In the genomic region with DNA sequence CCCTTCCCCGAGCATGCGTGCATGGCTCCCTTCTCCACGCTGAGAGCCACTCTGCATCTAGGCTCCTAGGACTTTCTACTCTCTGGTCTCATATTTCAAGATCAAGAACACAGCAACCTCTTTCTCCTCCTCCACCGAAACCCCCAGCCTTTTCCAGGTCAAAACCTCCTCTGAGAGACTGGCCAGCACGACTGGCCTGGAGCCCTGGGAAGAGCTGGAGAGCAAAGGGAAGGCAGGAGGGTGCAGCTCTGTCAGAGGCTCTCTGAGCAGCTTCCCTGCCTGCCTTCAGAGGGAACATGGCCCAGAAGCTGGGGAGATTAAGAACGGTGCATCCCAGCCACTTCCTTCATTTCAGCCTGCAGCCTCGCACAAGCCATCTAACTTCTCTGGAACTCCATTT, we compare ENCODE assay signal across 11 mouse cellular contexts. TPM values are rescaled to one million over a fixed set of nuclear protein-coding genes. Genes with fewer than 3 reads are reported as not detected.
DNase-seq lines count a peak whose midpoint lies in the region; ATAC-seq lines count a peak whose summit lies in the region.
"Had no signal": no experiment of that assay in that cellular context is flagged by ENCODE, and none has a peak within 500 bp of the region (broad histone marks: within the 10 kb centered on the region; RNA-seq: fewer than 3 reads in every experiment).

No protein-coding gene starts in this region.

- H3K36me3 ChIP-seq in hindbrain, embryonic 10.5 days: peaks cover 30% of the 10 kb centered on the region
- H3K36me3 ChIP-seq in hindbrain, embryonic 11.5 days (ENCODE audit: control insufficient read depth, insufficient read depth, low read length): no peaks in the 10 kb centered on the region
- H3K36me3 ChIP-seq in hindbrain, embryonic 15.5 days: no peaks in the 10 kb centered on the region
- no peaks in the 10 kb centered on the region for H3K36me3 ChIP-seq in neural tube, embryonic 14.5 days (ENCODE audit: control insufficient read depth, insufficient read depth, low read length)
- H3K36me3 ChIP-seq: intestine, embryonic 15.5 days had no signal

- WGBS in hindbrain, embryonic 10.5 days: 66% methylated on average over 7 of the region's 7 CpGs
- 65% methylated on average over 7 of the region's 7 CpGs for WGBS in hindbrain, embryonic 11.5 days
- 68% methylated on average over 7 of the region's 7 CpGs for WGBS in hindbrain, embryonic 15.5 days
- WGBS in neural tube, embryonic 14.5 days: 69% methylated on average over 7 of the region's 7 CpGs

- no peaks in the 10 kb centered on the region for H3K27me3 ChIP-seq in hindbrain, embryonic 10.5 days (ENCODE audit: insufficient read depth, poor library complexity, severe bottlenecking)
- no peaks in the 10 kb centered on the region for H3K27me3 ChIP-seq in hindbrain, embryonic 11.5 days (ENCODE audit: control insufficient read depth, insufficient read depth, low read length)
- no peaks in the 10 kb centered on the region for H3K27me3 ChIP-seq in hindbrain, embryonic 15.5 days
- H3K27me3 ChIP-seq in neural tube, embryonic 14.5 days (ENCODE audit: control insufficient read depth, insufficient read depth, low read length): no peaks in the 10 kb centered on the region
- H3K27me3 ChIP-seq: intestine, embryonic 15.5 days had no signal

- peaks cover 90% of the 10 kb centered on the region for H3K4me1 ChIP-seq in hindbrain, embryonic 10.5 days (replicated peaks)
- H3K4me1 ChIP-seq in hindbrain, embryonic 11.5 days (replicated peaks; ENCODE audit: control insufficient read depth, insufficient read depth, low read length): peaks cover 13% of the 10 kb centered on the region
- peaks cover 91% of the 10 kb centered on the region for H3K4me1 ChIP-seq in hindbrain, embryonic 15.5 days (replicated peaks)
- H3K4me1 ChIP-seq in neural tube, embryonic 14.5 days (ENCODE audit: control insufficient read depth, insufficient read depth, low read length): peaks cover 66% of the 10 kb centered on the region

- DNase-seq in hindbrain, embryonic 10.5 days (ENCODE audit: low spot score): no peak
- DNase-seq in hindbrain, embryonic 11.5 days (ENCODE audit: low spot score): no peak
- peak; percentile 1 for DNase-seq in right cerebral cortex, postnatal 4 days
- DNase-seq in right cerebral cortex, postnatal 10 days (ENCODE audit: low spot score in 2 of 2): no peak
- no peak for DNase-seq in adrenal gland, postnatal 10 days
- DNase-seq: cerebellum, adult 2 months; left cerebral cortex, postnatal 4 days; lung, postnatal 4 days had no signal

- H3K4me3 ChIP-seq in hindbrain, embryonic 10.5 days: no peak overlapping the region
- no peak overlapping the region for H3K4me3 ChIP-seq in hindbrain, embryonic 11.5 days (ENCODE audit: low read depth, low read length)
- H3K4me3 ChIP-seq in hindbrain, embryonic 15.5 days: no peak overlapping the region
- no peak overlapping the region for H3K4me3 ChIP-seq in neural tube, embryonic 14.5 days (ENCODE audit: low read depth, low read length)
- H3K4me3 ChIP-seq: intestine, embryonic 15.5 days had no signal

- peak overlapping the region; percentile 50; the same call in 1 of the 2 replicates for H3K27ac ChIP-seq in hindbrain, embryonic 10.5 days
- no peak overlapping the region for H3K27ac ChIP-seq in hindbrain, embryonic 11.5 days (ENCODE audit: low read depth, low read length)
- H3K27ac ChIP-seq in hindbrain, embryonic 15.5 days (replicated peaks): no peak overlapping the region
- no peak overlapping the region for H3K27ac ChIP-seq in neural tube, embryonic 14.5 days (ENCODE audit: low read depth, low read length)
- H3K27ac ChIP-seq: intestine, embryonic 15.5 days had no signal

- no peaks in the 10 kb centered on the region for H3K9me3 ChIP-seq in hindbrain, embryonic 10.5 days
- H3K9me3 ChIP-seq in hindbrain, embryonic 11.5 days (ENCODE audit: control insufficient read depth, low read length): no peaks in the 10 kb centered on the region
- H3K9me3 ChIP-seq in hindbrain, embryonic 15.5 days: no peaks in the 10 kb centered on the region
- no peaks in the 10 kb centered on the region for H3K9me3 ChIP-seq in neural tube, embryonic 14.5 days (ENCODE audit: control insufficient read depth, low read length)
- H3K9me3 ChIP-seq: intestine, embryonic 15.5 days had no signal

- H3K4me2 ChIP-seq in hindbrain, embryonic 11.5 days (replicated peaks; ENCODE audit: low read depth, low read length): no peak overlapping the region
- peak overlapping the region; percentile 75; the same call in 1 of the 2 replicates for H3K4me2 ChIP-seq in hindbrain, embryonic 15.5 days
- peak overlapping the region; percentile 11; the same call in 1 of the 2 replicates for H3K4me2 ChIP-seq in neural tube, embryonic 14.5 days (ENCODE audit: low read depth, low read length)
- H3K4me2 ChIP-seq: intestine, embryonic 15.5 days had no signal

- H3K9ac ChIP-seq in hindbrain, embryonic 11.5 days (ENCODE audit: low read depth, low read length): no peak overlapping the region
- no peak overlapping the region for H3K9ac ChIP-seq in hindbrain, embryonic 15.5 days
- no peak overlapping the region; the same call in 1 of the 2 replicates for H3K9ac ChIP-seq in neural tube, embryonic 14.5 days (replicated peaks; ENCODE audit: low read depth, low read length)
- H3K9ac ChIP-seq: intestine, embryonic 15.5 days had no signal

- no peak for ATAC-seq in hindbrain, embryonic 11.5 days (ENCODE audit: low FRiP score)
- no peak for ATAC-seq in hindbrain, embryonic 15.5 days (ENCODE audit: low FRiP score, low read depth)
- no peak for ATAC-seq in neural tube, embryonic 14.5 days (ENCODE audit: low read depth)
- ATAC-seq: intestine, embryonic 15.5 days had no signal

RNA-seq across cellular contexts. Expression of a gene that starts 5.8 kb away (rescaled TPM):
- 11.7 and 13.0 TPM in 2 replicates for polyA plus RNA-seq in hindbrain, embryonic 10.5 days (2016; fragmentation: Nextera tagmentation; extraction: Ambion mirVana)
- polyA plus RNA-seq in hindbrain, embryonic 11.5 days (2014; fragmentation: Nextera tagmentation; extraction: Ambion mirVana): 7.3 and 11.5 TPM in 2 replicates
- polyA plus RNA-seq in hindbrain, embryonic 15.5 days (2015; fragmentation: Nextera tagmentation; extraction: Ambion mirVana): 6.5 and 7.0 TPM in 2 replicates
- polyA plus RNA-seq in neural tube, embryonic 14.5 days (2014; fragmentation: Nextera tagmentation; extraction: Ambion mirVana): 3.9 and 4.9 TPM in 2 replicates
- 10 to 100 TPM; 17.3 to 17.5 TPM for total RNA-seq in adrenal gland, postnatal 10 days (2021)
